In genomic region chr7:24377091-24377865, GRCm38 (mm10) we compare ENCODE assay signal across 8 mouse cellular contexts. TPM values are rescaled to one million over a fixed set of nuclear protein-coding genes. Genes with fewer than 3 reads are reported as not detected.
DNase-seq lines count a peak whose midpoint lies in the region; ATAC-seq and TF ChIP-seq lines count a peak whose summit lies in the region.

No protein-coding gene starts in this region.

- H3K9ac ChIP-seq in heart, embryonic 12.5 days = peak overlapping the region; percentile 66
- H3K9ac ChIP-seq in limb, embryonic 14.5 days (ENCODE audit: low read depth, low read length, severe bottlenecking) = peak overlapping the region; percentile 38; the same call in 1 of the 2 replicates
- H3K9ac ChIP-seq in midbrain, embryonic 15.5 days = no peak overlapping the region

- no peaks in the 10 kb centered on the region for H3K9me3 ChIP-seq in heart, embryonic 12.5 days (replicated peaks)
- no peaks in the 10 kb centered on the region for H3K9me3 ChIP-seq in limb, embryonic 14.5 days (ENCODE audit: control insufficient read depth, low read length)
- no peaks in the 10 kb centered on the region for H3K9me3 ChIP-seq in midbrain, embryonic 15.5 days

- no peaks in the 10 kb centered on the region for H3K36me3 ChIP-seq in heart, embryonic 12.5 days
- H3K36me3 ChIP-seq in limb, embryonic 14.5 days (ENCODE audit: control insufficient read depth, insufficient read depth, low read length) = no peaks in the 10 kb centered on the region
- no peaks in the 10 kb centered on the region for H3K36me3 ChIP-seq in midbrain, embryonic 15.5 days (replicated peaks)

- H3K4me3 ChIP-seq in heart, embryonic 12.5 days = peak overlapping the region; percentile 44
- peak overlapping the region; percentile 21 for H3K4me3 ChIP-seq in limb, embryonic 14.5 days (replicated peaks; ENCODE audit: low read length)
- peak overlapping the region; percentile 25 for H3K4me3 ChIP-seq in midbrain, embryonic 15.5 days

- H3K4me2 ChIP-seq in heart, embryonic 12.5 days = peak overlapping the region; percentile 75
- H3K4me2 ChIP-seq in limb, embryonic 14.5 days (replicated peaks; ENCODE audit: low read depth, low read length, severe bottlenecking) = peak overlapping the region; percentile 51
- H3K4me2 ChIP-seq in midbrain, embryonic 15.5 days = peak overlapping the region; percentile 48

- no peak for TF ChIP-seq POLR2A in limb, embryonic 14.5 days (IDR thresholded peaks at IDR 0.05; ENCODE audit: borderline replicate concordance, extremely low read depth, insufficient read depth, insufficient read length)

- H3K27ac ChIP-seq in heart, embryonic 12.5 days (ENCODE audit: poor library complexity, severe bottlenecking) = peak overlapping the region; percentile 56; the same call in 1 of the 2 replicates
- 0 out of 2 replicates have a peak overlapping the region, but pooled peaks have one; percentile 38 for H3K27ac ChIP-seq in limb, embryonic 14.5 days (replicated peaks; ENCODE audit: low read depth, low read length)
- no peak overlapping the region for H3K27ac ChIP-seq in midbrain, embryonic 15.5 days

- DNase-seq in urinary bladder, adult 2 months (ENCODE audit: low spot score) = peak; percentile 67
- no peak for DNase-seq in urinary bladder, postnatal 25 days (ENCODE audit: low spot score)
- DNase-seq in embryo, embryonic 10.5 days (ENCODE audit: low spot score) = peak; percentile 54
- DNase-seq in limb, embryonic 14.5 days (ENCODE audit: low spot score) = no peak
- DNase-seq in thymus, postnatal 14 days = peak; percentile 91
- DNase-seq in left cerebral cortex, adult 8-10 months (ENCODE audit: low spot score in 2 of 2) = no peak

- H3K27me3 ChIP-seq in heart, embryonic 12.5 days (replicated peaks) = peaks cover 21% of the 10 kb centered on the region
- H3K27me3 ChIP-seq in limb, embryonic 14.5 days (ENCODE audit: control insufficient read depth, insufficient read depth, low read length) = no peaks in the 10 kb centered on the region
- H3K27me3 ChIP-seq in midbrain, embryonic 15.5 days (replicated peaks) = peaks cover 6% of the 10 kb centered on the region

- H3K4me1 ChIP-seq in heart, embryonic 12.5 days (replicated peaks) = peaks cover 29% of the 10 kb centered on the region
- peaks cover 33% of the 10 kb centered on the region for H3K4me1 ChIP-seq in limb, embryonic 14.5 days (ENCODE audit: control insufficient read depth, insufficient read depth, low read length)
- H3K4me1 ChIP-seq in midbrain, embryonic 15.5 days = peaks cover 13% of the 10 kb centered on the region

- 4% methylated on average over 49 of the region's 49 CpGs for WGBS in heart, embryonic 12.5 days
- WGBS in limb, embryonic 14.5 days = 3% methylated on average over 39 of the region's 49 CpGs
- WGBS in midbrain, embryonic 15.5 days = 7% methylated on average over 49 of the region's 49 CpGs

- peak; percentile 93 for ATAC-seq in heart, embryonic 12.5 days (ENCODE audit: insufficient number of reproducible peaks, low FRiP score)
- ATAC-seq in limb, embryonic 14.5 days (ENCODE audit: low FRiP score, low read depth) = peak; percentile 48; the same call in 1 of the 2 replicates
- no peak for ATAC-seq in midbrain, embryonic 15.5 days (replicated peaks)

RNA-seq across cellular contexts. Expression of gene Kcnn4, which starts 7.2 kb away (rescaled TPM):
- polyA plus RNA-seq in urinary bladder, adult 2 months (2012; rRNA removed) = 47.4 and 50.6 TPM in 2 replicates
- polyA plus RNA-seq in heart, embryonic 12.5 days (2016; fragmentation: Nextera tagmentation; extraction: Ambion mirVana) = 6.9 and 7.8 TPM in 2 replicates
- polyA plus RNA-seq in limb, embryonic 14.5 days (2012; rRNA removed) = 2.4 and 3.3 TPM in 2 replicates
- 1.8 and 2.4 TPM in 2 replicates for polyA plus RNA-seq in limb, embryonic 14.5 days (2014; fragmentation: Nextera tagmentation; extraction: Ambion mirVana)
- 0.92 and 1.1 TPM in 2 replicates for polyA plus RNA-seq in midbrain, embryonic 15.5 days (2015; fragmentation: Nextera tagmentation; extraction: Ambion mirVana)
- total RNA-seq in left cerebral cortex, adult 8-10 months (2022) = 1 to 10 TPM in 1 of 4 experiments, under 1 TPM in 3; 0.50 to 1.0 (median 0.53) TPM

RNA-seq across cellular contexts. Expression of gene Smg9, which starts 22.1 kb away (rescaled TPM):
- polyA plus RNA-seq in urinary bladder, adult 2 months (2012; rRNA removed) = 37.6 and 37.7 TPM in 2 replicates
- polyA plus RNA-seq in heart, embryonic 12.5 days (2016; fragmentation: Nextera tagmentation; extraction: Ambion mirVana) = 21.4 and 21.6 TPM in 2 replicates
- 44.3 and 53.4 TPM in 2 replicates for polyA plus RNA-seq in limb, embryonic 14.5 days (2012; rRNA removed)
- polyA plus RNA-seq in limb, embryonic 14.5 days (2014; fragmentation: Nextera tagmentation; extraction: Ambion mirVana) = 21.0 and 23.2 TPM in 2 replicates
- 38.4 and 40.3 TPM in 2 replicates for polyA plus RNA-seq in midbrain, embryonic 15.5 days (2015; fragmentation: Nextera tagmentation; extraction: Ambion mirVana)
- total RNA-seq in left cerebral cortex, adult 8-10 months (2022) = 10 to 100 TPM; 40.2 to 47.7 (median 43.4) TPM

RNA-seq across cellular contexts. Expression of gene Lypd5, which starts 28.3 kb away (rescaled TPM):
- not detected in 2 replicates for polyA plus RNA-seq in urinary bladder, adult 2 months (2012; rRNA removed)
- not detected in 2 replicates for polyA plus RNA-seq in heart, embryonic 12.5 days (2016; fragmentation: Nextera tagmentation; extraction: Ambion mirVana)
- 0.09 and 0.50 TPM in 2 replicates for polyA plus RNA-seq in limb, embryonic 14.5 days (2012; rRNA removed)
- 0.62 and 3.1 TPM in 2 replicates for polyA plus RNA-seq in limb, embryonic 14.5 days (2014; fragmentation: Nextera tagmentation; extraction: Ambion mirVana)
- polyA plus RNA-seq in midbrain, embryonic 15.5 days (2015; fragmentation: Nextera tagmentation; extraction: Ambion mirVana) = not detected in 2 replicates
- not detected for total RNA-seq in left cerebral cortex, adult 8-10 months (2022)

RNA-seq across cellular contexts. Expression of gene Tescl, which starts 43.5 kb away (rescaled TPM):
- 0.19 TPM in 2 replicates for polyA plus RNA-seq in urinary bladder, adult 2 months (2012; rRNA removed)
- 0.31 TPM in 1 of 2 replicates, not detected in the other for polyA plus RNA-seq in heart, embryonic 12.5 days (2016; fragmentation: Nextera tagmentation; extraction: Ambion mirVana)
- polyA plus RNA-seq in limb, embryonic 14.5 days (2012; rRNA removed) = 0.13 and 0.38 TPM in 2 replicates
- polyA plus RNA-seq in limb, embryonic 14.5 days (2014; fragmentation: Nextera tagmentation; extraction: Ambion mirVana) = not detected in 2 replicates
- polyA plus RNA-seq in midbrain, embryonic 15.5 days (2015; fragmentation: Nextera tagmentation; extraction: Ambion mirVana) = 0.48 TPM in 1 of 2 replicates, not detected in the other
- total RNA-seq in left cerebral cortex, adult 8-10 months (2022) = not detected

Comparison
In these comparisons a context has a peak if more than half of its experiments do, and no peak if none do; other contexts are left out.
1. DNase-seq: peak in urinary bladder, adult 2 months (single experiment), embryo, embryonic 10.5 days (single experiment) and thymus, postnatal 14 days (single experiment); none in urinary bladder, postnatal 25 days (single experiment), limb, embryonic 14.5 days (single experiment) and left cerebral cortex, adult 8-10 months (0 of 2).
2. Peak in every context shown above with its lines, with median percentiles within 50 percentile points of each other: H3K4me2 ChIP-seq and H3K4me3 ChIP-seq.